Mouse (Mus musculus) small intestine, adult 2 months (tissue): ENCODE data around the gene Mettl7a3. TPM values are rescaled to one million over a fixed set of nuclear protein-coding genes. Genes with fewer than 3 reads are reported as not detected.
"Not testable (repeated sequence)": the region's sequence is repeated elsewhere in the genome, so short reads cannot be mapped to it uniquely, and the experiment has no call there.

ENCODE experiments used
- H3K27ac ChIP-seq: fragments of 200-500 bp; 2 replicates; pipeline ENCODE4 v1.5.1; 2012; ENCODE audit warnings: low read depth, low read length, control low read depth, inconsistent platforms; ENCODE audit not compliant: insufficient read depth
- H3K27me3 ChIP-seq: fragments of 200-500 bp; 2 replicates; pipeline ENCODE4 v1.6.1; 2012; ENCODE audit warnings: mild to moderate bottlenecking, moderate library complexity, low read length, inconsistent platforms; ENCODE audit not compliant: control insufficient read depth, insufficient read depth
- H3K36me3 ChIP-seq: fragments of 200-500 bp; 2 replicates; pipeline ENCODE4 v1.6.1; 2012; ENCODE audit warnings: mild to moderate bottlenecking, low read length, control low read depth, inconsistent platforms; ENCODE audit not compliant: control insufficient read depth, insufficient read depth
- H3K4me1 ChIP-seq: fragments of 200-500 bp; 2 replicates; pipeline ENCODE4 v1.6.1; 2012; ENCODE audit warnings: low read length, inconsistent platforms, mixed read lengths; ENCODE audit not compliant: control insufficient read depth, insufficient read depth, insufficient read length
- H3K4me3 ChIP-seq: fragments of 200-500 bp; 2 replicates; pipeline ENCODE4 v1.5.1; 2012; ENCODE audit warnings: low read depth, mild to moderate bottlenecking, control low read depth, inconsistent platforms, low read length, moderate library complexity
- CTCF ChIP-seq: fragments of 200-500 bp; IDR thresholded peaks from 2 replicates; pipeline ENCODE4 v1.5.1; 2012; ENCODE audit warnings: low read depth, mild to moderate bottlenecking, control low read depth, inconsistent platforms, low read length, moderate library complexity, mixed read lengths; ENCODE audit not compliant: insufficient replicate concordance, insufficient read length; ENCODE audit errors: extremely low read depth
- POLR2A ChIP-seq: fragments of 200-500 bp; IDR thresholded peaks from 2 replicates; pipeline ENCODE4 v1.6.1; 2012; ENCODE audit warnings: low read depth, mild to moderate bottlenecking, control low read depth, inconsistent platforms, low read length, moderate library complexity
- WGBS: fragments of 180-500 bp; shearing (Covaris S2); methylation state at CpG from one replicate; pipeline ENCODE4 v1.1.7; 2018; 5-methylcytosine and 5-hydroxymethylcytosine counted together
- polyA plus RNA-seq: library from polyadenylated mRNA; depleted of rRNA; stranded (reverse); fragments of >200 nt; gene quantifications from 2 replicates; pipeline ENCODE4 v1.2.3, GENCODE M21; 2012

Gene Mettl7a3
- polyA plus RNA-seq, 1 experiment, result not detected

- not testable (repeated sequence) for H3K27me3 ChIP-seq, H3K27ac ChIP-seq, H3K4me3 ChIP-seq, H3K36me3 ChIP-seq, H3K4me1 ChIP-seq
- peak; percentile 11; the same call in 1 of the 2 replicates for TF ChIP-seq CTCF
- 7% methylated on average over 10 of the region's 10 CpGs for WGBS
Measured at GRCm38 (mm10) chr15:100337847-100338246, 3.1 kb downstream of the Mettl7a3 start.

- H3K27me3 ChIP-seq, result not testable (repeated sequence)
- 69% methylated on average over 5 of the region's 5 CpGs for WGBS
Measured at GRCm38 (mm10) chr15:100341314-100341980, 6.7 kb downstream of the Mettl7a3 start.

DNA sequence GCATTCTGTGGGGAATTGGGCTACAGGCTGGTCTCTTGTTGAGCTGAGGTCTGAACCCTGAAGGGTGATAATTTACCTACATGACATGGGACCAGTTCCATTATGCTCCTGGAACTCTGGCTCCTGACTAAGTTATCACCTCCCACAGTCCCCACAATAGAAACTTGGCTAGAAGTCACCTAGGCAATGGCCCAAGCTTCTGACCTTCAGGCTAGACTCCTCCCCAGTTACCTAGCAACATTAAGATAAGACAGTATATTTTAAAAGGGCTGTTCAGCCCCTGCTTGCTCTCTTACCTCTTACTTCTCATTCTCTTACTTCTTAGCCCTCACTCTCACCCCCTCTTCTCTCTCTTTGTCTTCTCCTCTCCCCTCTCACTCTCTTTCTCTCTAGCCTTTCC, 10.8 kb downstream of the Mettl7a3 start:
- H3K27ac ChIP-seq, result no peak overlapping the region
- no peaks in the 10 kb centered on the region for H3K36me3 ChIP-seq
- H3K4me1 ChIP-seq, result no peaks in the 10 kb centered on the region
- no peak for TF ChIP-seq POLR2A
- TF ChIP-seq CTCF, result no peak
- H3K4me3 ChIP-seq, result no peak overlapping the region
- peaks cover 6% of the 10 kb centered on the region for H3K27me3 ChIP-seq

More at GRCm38 (mm10) chr15:100341314-100341980, 6.7 kb downstream of the Mettl7a3 start:
- H3K4me1 ChIP-seq, H3K27ac ChIP-seq, H3K36me3 ChIP-seq, H3K4me3 ChIP-seq: not testable (repeated sequence)

GRCm38 (mm10) chr15:100346761-100347160, 12.0 kb downstream of the Mettl7a3 start:
- Histone ChIP-seq H3K27ac (no peak overlapping the region), H3K27me3 (peaks cover 14% of the 10 kb centered on the region), H3K4me1 (no peaks in the 10 kb centered on the region), H3K36me3 (no peaks in the 10 kb centered on the region), H3K4me3 (no peak overlapping the region)
- no peak for TF ChIP-seq POLR2A
- TF ChIP-seq CTCF, result no peak
- 45% methylated on average over 14 of the region's 14 CpGs for WGBS

GRCm38 (mm10) chr15:100349496-100349895, 14.8 kb downstream of the Mettl7a3 start:
- TF ChIP-seq CTCF, result no peak
- TF ChIP-seq POLR2A, result no peak
- Histone ChIP-seq H3K27me3 (peaks cover 18% of the 10 kb centered on the region), H3K27ac (no peak overlapping the region), H3K4me1 (no peaks in the 10 kb centered on the region), H3K4me3 (no peak overlapping the region), H3K36me3 (no peaks in the 10 kb centered on the region)
- 46% methylated on average over 2 of the region's 2 CpGs for WGBS

DNA sequence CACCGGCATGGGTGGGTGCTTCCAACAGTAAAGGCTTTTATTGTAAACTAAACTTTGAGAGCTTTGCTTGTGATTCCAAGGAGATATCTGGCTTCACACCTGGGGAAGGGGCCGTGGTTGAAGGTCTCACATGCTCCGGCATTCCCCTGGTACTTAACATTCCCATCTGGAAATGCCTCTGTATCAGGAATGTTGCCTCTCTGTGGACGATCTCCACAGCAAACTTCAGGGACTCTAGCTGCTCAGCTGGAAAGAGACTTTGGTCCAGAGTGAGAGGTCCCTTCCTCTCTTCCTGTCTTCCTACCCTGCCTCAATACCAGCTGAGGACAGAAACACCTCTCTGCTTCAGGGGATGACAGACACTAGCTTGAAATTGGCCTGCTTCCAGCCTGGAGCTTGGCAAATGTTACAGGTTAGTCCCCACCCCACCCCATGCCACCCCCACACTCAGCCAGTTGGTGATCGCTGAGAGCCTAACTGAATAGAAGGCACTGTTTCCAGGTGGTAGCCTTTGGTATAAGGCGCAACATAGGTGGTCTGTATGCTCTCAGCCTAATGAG, 16.9 kb downstream of the Mettl7a3 start:
- TF ChIP-seq CTCF, result no peak
- TF ChIP-seq POLR2A, result no peak
- H3K4me1 ChIP-seq, result no peaks in the 10 kb centered on the region
- H3K4me3 ChIP-seq, result no peak overlapping the region
- no peaks in the 10 kb centered on the region for H3K36me3 ChIP-seq
- H3K27me3 ChIP-seq, result peaks cover 15% of the 10 kb centered on the region
- WGBS, result 51% methylated on average over 6 of the region's 6 CpGs
- H3K27ac ChIP-seq, result no peak overlapping the region

DNA sequence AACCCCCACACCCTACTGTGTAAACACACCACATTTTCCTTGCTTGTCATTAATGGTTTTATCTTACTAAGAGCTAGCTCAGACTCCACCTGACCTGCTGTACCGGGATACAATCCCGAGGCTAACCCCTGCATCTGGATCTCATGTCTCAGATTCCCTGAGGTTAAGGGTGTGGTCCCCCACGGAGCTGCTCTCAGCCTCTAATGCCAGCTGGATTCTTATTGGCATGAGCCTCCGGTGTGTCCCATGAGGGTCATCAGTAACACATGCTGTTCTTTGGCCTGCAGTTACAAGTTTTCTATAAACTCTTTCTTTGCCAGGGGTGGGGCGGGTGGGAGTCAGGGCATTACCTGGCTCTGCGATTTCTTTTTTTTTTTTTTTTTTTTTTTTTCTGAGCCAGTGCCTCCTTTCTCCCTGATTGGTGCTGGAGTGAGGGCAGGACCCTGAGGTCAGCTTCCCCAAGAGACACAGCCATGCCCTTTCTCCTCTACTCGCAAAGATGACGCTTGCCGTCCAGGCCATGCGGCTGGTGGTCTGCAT, 18.1 kb downstream of the Mettl7a3 start, which contains the start of the genes Methig1 and Mettl7a2:
Gene Methig1 (plus strand): TSS at position 439 of the 540 bp plus-strand sequence.
Gene Mettl7a2 (plus strand): TSS at position 490 of the 540 bp plus-strand sequence.
- Histone ChIP-seq H3K4me1 (no peaks in the 10 kb centered on the region), H3K27ac (no peak within 1 kb of the TSS), H3K4me3 (no peak within 1 kb of the TSS), H3K36me3 (no peaks in the 10 kb centered on the region), H3K27me3 (peaks cover 15% of the 10 kb centered on the region)
- 60% methylated on average over 10 of the region's 10 CpGs for WGBS
- TF ChIP-seq POLR2A (no peak), CTCF (no peak)

GRCm38 (mm10) chr15:100353399-100353798, 18.7 kb downstream of the Mettl7a3 start:
- not testable (repeated sequence) for H3K36me3 ChIP-seq, H3K4me3 ChIP-seq, H3K27ac ChIP-seq, H3K4me1 ChIP-seq
- WGBS, result 96% methylated on average over 21 of the region's 22 CpGs
- peaks cover 15% of the 10 kb centered on the region for H3K27me3 ChIP-seq
